Mouse (Mus musculus) brain, embryonic 14.5 days (tissue): ENCODE data around the gene Parp3.

Source experiments
- CTCF ChIP-seq: fragments of 200-500 bp; IDR thresholded peaks from 2 replicates; pipeline ENCODE4 v1.5.1; 2012; ENCODE audit warnings: inconsistent platforms, mild to moderate bottlenecking, moderate library complexity, borderline replicate concordance; ENCODE audit not compliant: insufficient read depth, insufficient read length; ENCODE audit errors: extremely low read depth
- POLR2A ChIP-seq: fragments of 200-500 bp; IDR thresholded peaks from 2 replicates; pipeline ENCODE4 v1.6.1; 2012; ENCODE audit warnings: mild to moderate bottlenecking, inconsistent platforms, borderline replicate concordance; ENCODE audit not compliant: poor library complexity, insufficient read depth, insufficient read length, severe bottlenecking; ENCODE audit errors: extremely low read depth

DNA sequence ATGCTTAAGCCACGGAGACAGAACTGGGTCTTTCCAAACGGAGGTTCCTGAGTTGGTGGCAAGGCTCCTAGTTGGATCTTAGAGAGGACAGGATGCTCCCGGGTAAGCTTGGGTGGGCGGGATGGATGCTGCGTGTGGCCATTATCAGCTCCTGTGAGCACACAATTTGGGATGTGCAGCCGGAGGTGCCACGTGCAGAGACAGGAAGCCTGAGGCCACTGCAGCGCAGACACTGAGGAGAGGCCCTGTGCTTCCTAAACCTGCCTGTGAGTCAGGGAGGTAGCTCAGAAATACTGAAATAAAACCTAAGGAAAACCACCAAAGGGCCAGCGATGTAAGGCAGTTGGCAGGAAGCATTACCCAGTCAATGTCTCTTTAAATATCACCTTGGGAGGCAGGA lies 7.0 kb downstream of the Parp3 start:
- no peak for TF ChIP-seq CTCF
- no peak for TF ChIP-seq POLR2A
